Mouse (Mus musculus) mouse embryonic stem cell (cell line): ENCODE results near the gene Eif3g.

ENCODE experiments used
- in situ Hi-C, 2 experiments: fragments of 300-500 bp; cut with MboI; formaldehyde crosslinking; loops; 1 replicate in 1 of 2; 3 replicates in 1 of 2; pipeline ENCODE4 v1.14.3; 2019 to 2020; ENCODE audit warnings: low sequenced_read_pairs in 2 of 2, low pct_unique_long_range_greater_than_20kb in 1 of 2, mixed read lengths in 1 of 2; ENCODE audit not compliant: unreplicated experiment in 1 of 2

Gene Eif3g

DNA sequence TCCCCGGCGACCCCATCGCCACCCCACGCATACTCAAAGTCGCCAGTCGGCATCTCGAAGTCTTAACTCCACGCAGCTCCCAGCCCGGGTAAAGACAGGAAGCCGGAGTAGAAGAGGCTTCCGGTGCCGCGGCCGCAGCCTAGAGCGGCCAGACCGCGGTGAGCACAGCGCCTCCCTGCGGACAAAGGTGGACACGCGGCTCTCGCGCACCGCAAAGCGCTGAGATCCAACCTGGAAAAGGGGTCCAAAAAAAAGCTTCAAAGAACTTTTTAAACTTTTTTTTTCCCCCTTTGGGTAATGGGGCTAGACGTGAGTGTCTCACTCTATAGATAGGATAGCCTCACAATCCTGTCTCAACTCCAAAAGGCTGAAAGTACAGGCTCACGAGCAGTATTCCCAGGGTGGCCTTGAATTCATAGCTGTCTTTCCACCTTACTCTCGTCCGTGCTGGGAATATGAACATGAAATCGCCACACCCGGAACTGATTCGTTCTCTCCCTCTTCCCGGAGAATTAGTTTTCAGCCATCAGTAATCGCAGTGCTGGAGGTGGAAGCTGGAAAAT is at the start of gene Eif3g:
Eif3g (minus strand) TSS at position 113 of the 563 bp plus-strand sequence.
- in situ Hi-C loops, result no loop called here

DNA sequence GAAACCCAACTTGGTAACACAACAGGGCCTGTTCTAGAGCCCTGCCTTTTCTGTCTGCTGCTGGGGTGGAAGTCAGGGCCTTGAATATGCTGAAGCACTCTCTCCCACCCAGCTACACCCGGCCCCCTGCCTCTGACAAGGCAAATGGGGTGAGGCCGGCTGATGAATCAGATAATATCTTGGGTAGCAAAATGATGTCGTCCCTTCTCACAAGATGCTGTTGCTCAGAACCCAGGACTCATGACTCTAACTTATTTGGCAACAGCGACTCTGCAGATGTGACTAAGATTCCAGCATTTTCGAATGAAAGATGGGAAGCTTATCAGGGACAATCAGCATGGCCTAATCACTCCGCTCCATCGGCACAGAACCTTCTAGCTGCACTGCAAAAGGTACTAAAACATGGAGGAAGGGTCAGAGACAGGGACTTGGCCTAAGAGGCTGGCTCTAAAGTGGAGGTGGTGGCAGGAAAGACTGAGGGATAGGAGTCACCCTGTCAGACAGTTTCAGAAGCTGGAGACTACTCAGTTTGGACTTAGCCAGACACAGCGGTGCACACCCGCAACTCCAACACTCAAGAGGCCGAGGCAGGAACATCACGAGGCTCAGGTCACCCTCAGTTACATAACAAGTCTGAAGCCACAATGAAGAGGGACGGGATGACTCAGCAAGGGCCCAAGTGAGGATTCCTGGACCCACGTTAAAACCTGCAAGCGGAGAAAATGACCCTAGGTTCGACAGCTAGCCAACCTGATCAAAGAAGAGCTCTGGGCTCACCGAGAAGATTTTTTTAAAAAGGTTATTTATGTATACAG is 47.9 kb upstream of the Eif3g start:
- in situ Hi-C loops, result loop anchor here in 1 of 2 experiments (5.0 kb wide), 1 partner anchor 56 kb away; the partner anchor contains the start of gene Mrpl4

DNA sequence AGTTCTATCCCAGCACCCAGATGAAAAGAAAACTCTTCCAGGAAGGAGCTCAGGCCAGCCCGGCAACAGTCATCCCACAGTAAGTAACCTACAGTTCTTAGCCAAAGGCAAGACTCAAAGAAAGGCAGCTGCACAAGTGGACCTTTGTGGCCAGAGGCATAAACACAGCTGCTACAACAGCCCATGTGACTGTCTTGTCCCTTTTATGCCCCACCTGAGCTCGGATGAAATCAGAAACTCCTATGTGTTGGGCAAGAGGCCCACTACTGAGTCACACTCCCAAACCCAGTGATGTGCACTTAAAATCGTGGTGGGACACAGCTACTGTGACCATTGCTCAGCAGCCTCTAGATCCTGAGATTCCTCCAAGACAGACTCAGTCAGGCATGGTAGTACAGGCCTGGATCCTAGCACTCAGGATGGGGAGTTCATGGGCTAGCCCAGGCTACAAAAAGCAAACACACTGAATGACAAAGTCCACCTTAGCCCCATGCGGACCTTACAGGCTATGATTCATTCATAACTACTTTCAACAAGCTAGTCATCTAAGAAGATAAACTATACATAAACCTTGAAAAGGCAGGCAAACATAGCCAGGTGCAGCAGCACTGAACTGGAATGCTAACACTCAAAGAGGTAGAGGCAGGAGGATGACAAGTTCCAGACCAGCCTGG is 46.4 kb upstream of the Eif3g start:
- in situ Hi-C loops, result loop anchor here in 1 of 2 experiments (5.0 kb wide), 1 partner anchor 57 kb away; the partner anchor contains the start of gene Mrpl4

DNA sequence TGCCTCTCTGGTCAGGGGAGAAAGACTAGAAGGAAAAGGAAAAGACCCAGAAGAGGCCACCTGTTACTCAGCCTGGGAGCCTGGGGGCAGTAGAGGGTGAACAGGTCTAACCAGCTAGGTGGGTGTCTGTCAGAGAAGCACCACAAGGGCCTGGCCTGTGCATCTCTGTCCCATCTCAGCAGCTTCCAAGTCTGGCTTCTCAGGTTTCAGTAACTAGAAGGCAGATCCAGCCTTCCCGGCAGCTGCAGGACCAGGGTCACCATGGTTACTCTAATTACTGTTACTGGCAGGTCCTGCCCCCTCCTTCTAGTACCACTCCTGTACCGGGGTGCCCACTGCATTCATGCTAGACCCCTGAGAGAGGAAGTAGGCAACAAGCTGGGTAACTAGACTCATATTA is 45.5 kb upstream of the Eif3g start:
- in situ Hi-C loops, result no loop called here

DNA sequence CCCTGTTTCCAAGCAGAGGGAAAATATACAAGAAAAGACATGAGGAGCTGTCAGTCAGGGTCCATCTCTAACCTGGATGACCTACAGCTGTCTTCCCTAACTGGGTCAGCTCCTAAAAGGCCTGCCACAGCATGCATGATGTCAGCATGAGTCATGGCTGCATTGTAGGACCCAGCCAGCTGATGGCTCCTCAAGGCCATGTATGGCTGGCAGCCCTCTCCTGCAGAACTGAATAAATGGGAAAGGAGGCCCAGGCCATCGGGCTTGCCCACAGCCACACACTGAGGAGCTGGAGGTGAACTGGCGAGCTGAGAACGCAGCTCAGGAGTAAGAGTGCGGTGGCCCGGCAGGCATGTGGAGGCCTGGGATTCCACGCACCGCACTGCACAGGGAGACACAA is 45.0 kb upstream of the Eif3g start:
- in situ Hi-C loops, result no loop called here

DNA sequence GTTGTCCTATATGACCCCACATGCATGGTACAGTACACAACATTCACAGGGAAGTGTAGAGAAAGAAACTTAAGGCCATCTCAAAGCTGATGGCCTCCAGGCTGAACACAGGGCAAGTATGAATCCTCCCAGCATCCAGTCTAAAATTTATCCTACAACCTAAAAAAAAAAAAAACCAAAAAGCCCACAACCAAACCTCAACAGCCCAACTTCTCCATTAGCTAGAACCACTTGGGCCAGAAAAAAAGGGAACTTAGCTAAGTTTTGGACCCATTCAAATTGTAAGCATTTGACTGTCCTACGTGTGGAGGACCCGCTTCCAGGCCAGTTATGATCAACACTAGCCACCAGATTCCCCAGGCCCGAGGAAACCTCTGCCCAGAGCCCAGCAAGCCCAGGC is 24.8 kb upstream of the Eif3g start:
- in situ Hi-C loops, result no loop called here

DNA sequence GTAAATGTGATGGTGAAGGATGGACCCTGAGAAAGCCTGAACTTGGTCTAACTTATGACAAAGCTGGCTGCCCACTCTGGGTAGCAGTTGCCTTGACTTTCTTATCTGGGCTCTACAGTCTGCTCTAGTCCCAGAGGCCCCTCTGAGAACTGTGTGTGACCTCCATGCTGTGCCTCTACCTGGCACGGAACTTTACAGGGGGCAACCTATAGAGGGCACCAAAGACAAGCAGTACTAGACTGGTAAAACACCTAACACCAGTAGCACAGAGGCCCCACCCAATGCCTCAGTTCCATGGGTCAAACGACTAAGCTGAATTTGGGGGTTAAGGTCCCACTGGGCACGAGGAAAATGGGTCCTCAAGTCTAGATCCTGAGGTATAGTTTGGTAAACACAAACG is 17.7 kb upstream of the Eif3g start:
- in situ Hi-C loops, result no loop called here

DNA sequence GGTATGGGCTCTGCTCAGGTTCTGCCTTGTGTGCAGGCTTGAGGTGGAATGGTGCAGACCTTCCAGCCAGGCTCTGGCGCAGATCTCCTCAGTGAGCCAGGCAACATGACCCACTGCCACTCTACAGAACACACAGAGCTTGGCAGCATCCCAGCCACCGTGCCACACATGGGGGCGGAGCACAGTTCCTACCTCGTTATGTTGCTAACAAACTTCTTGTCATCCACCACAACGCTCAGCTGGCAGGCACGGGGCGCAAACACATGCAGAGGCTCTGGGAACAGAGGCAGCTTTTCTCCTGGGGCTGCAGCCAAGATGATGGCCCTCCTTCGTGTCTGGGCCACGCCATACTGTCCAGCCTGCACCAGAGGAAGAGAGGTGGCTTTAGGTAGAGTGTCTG is 11.5 kb upstream of the Eif3g start:
- in situ Hi-C loops, result no loop called here

DNA sequence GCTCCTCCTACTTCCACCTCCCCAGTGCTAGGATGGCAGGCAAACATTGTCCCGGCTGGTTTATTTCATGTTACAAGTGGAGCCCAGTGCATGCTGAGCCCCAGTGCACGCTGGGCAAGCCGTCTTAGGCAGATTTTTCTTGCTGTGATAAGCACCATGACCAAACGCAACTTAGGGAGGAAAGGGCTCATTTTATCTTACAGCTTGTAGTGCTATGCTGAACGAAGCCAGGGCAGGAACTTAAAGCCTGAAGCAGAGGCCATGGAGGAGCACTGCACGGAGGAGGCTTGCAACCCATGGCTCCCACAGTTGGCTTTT is 3.7 kb upstream of the Eif3g start:
- in situ Hi-C loops, result loop anchor here (5.0 kb wide), 2 partner anchors 95 to 100 kb away; partner anchors contain the start of gene Mrpl4 (in 1 of the 2)

DNA sequence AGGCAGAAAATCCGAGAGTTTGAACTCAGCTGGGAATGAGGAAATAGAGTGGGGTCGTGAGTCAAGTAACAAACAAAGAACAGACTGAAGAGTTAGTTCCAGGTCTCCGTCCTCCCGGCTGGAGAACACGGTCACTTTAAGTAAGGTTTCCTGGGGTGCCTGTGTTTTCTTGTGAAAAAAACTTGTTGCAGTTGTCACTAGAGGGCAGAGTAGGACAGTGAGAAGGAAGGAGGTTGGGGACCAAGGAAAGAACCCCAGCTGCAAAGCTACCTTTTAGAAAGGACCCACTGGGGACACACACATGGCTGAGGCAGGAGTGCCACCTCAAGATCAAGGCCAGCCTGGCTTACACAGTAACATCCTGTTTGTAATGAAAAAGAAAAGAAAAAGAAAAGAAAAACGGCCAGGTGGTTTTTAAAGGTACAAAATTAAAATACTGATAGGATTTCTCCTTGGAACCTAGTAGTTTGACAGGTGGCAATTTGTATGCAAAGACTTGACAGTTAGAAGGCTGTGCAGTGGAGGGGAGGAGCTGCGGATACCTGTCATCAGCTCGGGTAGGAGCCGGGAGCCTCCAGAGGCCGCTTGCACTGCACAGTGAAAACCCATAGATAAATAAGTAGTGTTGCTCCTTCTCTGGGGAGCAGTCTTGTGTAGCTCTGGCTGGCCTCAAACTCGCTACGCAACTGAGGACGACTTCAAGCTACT is 3.2 kb upstream of the Eif3g start:
- in situ Hi-C loops, result loop anchor here (5.0 kb wide), 2 partner anchors 96 to 101 kb away; partner anchors contain the start of gene Mrpl4 (in 1 of the 2)

DNA sequence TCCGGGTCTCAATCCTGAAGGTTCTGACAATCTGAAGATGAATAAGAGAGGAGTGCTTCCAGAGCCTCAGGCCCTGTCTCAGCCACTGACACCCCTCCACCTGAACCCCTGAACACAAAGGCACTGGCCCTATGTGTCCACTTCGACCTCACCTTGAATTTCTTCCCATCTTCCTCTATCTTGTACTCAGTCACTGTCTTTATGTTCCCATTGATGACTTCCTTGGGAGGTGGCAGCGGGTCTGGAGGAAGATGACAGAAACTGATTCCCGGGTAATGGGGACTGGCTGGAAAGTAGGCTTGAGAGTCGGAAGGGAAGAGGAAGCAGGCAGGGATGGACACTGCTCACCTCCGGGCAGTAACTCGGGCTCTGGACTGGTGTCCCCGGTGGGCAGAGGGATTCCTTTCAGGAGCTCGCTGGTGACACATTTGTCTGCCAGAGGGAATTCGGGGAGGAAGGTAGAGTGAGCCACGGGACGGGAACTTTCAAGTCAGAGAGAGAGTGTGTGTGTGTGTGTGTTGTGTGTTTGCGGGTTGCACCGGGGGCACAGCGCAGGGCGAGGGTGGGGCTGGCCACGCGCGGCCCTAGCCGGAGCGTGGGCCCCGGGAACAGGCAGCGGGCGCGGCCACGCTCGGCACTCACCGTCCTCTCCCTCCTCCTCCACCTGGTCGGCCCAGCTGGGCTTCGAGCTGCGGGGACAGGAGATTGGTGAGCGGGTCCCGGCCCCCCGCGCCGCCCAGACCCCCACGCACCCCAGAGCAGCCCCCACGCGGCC is 500 bp downstream of the Eif3g start:
- in situ Hi-C loops, result no loop called here

DNA sequence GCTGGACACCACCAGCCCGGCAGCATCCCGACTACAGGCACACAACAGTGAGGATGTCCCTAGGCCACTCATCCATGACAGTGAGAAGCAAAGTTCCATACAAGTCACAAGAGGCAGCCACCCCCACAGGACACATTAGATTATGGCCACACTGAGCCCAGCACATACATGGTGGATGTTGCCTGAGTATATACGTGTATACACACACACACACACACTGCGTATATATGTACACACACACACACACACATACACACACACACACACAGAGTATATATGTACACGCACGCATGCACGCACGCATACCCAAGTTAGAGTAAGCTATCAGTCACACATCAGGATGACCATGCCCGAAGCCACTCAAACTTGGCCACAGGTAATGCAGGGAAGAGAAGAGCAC is 3.0 kb downstream of the Eif3g start:
- in situ Hi-C loops, result no loop called here

DNA sequence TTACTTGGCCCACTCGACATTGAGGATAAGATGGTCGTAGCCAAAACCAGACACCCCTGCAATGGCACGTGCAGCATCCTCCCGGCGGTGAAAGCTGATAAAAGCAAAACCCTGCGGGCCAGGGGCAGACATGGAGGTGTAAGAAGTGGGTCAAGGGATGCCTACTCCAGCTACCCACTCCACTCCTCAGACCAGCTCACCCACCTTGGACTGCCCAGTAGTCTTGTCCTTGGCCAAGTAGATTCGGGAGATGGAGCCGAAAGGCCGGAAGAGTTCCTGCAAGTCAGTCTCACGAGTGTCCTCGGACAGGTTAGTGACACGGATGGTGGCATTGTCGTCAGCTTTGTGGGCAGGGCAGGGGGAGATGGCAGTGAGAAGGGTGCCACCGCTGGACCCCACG is 3.8 kb downstream of the Eif3g start:
- in situ Hi-C loops, result no loop called here

DNA sequence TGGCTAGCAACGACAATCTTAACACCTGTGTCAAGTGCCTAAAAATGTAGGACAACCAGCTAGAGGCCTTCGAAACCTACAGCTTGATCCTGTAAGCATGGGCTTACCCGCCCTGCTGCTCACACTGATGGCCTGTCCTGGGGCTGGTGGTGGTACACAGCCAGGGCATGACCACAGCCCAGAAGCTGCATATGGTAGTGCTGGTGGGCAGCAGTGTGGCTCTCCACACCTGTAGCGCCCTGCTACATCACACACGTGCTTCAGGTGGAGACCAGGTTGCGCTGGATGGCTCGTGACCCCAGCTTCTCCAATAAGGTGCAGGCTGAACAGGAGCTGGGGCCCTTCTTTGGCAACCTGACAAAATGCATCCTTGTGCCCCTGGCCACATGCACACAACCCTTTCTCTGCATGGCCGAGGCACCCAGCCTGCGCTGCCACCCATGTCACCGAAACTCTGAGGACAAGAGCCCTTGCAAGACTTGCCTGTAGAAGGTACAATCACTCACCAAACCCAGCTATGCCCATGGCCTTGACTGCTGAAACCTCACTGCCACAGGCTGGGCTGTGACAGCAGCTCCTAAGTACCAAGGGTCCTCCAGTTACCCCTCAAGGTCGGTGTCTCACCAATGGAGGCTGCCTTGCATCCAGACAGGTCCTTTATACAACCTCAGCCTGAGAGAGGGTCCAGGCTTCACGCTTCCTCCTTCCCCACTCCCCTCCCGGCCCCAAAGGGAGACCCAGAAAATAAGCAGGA is 4.7 kb downstream of the Eif3g start:
- in situ Hi-C loops, result no loop called here

DNA sequence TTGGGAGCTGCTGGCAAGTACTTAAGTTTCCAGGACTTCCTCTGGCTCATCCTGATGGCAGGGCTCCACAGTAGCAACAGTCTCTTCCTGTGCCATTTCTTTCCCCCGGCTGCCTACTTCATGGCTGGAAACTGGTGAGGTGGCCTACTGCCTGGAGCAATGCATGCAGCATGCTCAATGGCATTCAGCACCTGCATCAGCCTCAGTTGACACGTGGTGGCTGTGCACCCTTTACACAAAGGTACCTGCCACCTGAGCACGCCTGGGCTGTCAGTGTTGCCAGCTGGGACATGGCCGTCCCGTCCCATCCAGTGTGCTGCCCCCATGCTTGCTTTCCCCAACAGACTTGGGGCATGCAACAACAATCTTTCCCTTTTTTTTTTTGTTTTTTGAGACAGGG is 5.4 kb downstream of the Eif3g start:
- in situ Hi-C loops, result no loop called here

DNA sequence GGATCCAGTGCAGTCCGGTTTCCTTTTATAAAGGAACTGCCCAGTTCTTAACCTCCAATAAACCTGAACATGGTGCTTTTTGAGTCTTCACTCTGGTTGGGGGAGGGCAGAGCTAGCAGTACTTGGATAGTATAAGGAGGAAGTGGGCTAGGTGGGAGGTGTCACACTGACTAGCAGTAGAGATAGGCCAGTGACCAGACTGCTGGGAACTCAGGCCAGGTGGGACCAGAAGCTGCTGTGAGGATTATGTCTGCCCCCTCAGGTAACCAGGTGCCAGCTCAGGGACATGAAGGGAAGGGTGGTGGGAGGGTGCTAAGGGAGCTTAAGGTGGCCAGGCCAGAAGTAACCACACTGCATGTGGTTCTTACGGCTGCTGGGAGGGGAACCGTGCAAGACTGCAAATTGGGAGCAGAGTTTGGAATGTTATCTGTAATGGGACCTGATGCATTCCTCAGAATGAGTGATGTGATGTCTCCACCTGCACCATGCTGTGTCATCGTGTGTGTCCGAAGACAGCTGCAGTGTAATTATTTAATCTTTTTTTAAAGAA is 6.2 kb downstream of the Eif3g start:
- in situ Hi-C loops, result no loop called here

DNA sequence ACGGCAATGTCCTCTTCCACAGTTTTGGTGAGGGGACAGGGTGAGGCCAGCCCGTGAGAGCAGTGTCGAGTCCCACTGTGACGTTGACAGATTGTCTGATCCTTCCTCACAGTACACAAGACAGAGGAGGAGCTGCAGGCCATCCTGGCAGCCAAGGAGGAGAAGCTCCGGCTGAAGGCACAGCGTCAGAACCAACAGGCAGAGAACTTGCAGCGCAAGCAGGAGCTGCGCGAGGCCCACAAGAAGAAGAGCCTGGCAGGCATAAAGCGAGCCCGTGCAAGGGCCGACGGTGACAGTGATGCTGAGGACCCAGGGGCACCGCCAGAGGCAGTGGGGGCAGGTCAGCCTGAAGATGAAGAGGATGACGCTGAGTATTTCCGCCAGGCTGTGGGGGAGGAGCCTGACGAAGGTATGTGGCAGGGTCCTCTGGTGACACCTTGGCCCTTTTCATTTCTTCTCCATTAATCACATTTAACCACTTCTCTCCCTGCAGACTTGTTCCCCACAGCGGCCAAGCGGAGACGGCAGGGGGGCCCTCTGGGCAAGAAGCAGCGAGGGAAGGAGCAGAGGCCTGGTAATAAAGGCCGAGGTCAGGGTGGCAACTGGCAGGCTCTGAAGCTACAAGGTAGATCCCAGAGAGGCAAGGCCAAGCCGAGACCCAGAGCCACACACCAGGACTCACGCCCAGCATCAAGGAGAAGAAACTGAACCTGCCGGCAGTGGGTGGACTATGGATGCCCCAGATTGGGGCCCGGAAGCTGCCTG is 6.9 kb downstream of the Eif3g start:
- in situ Hi-C loops, result no loop called here
